Mouse (Mus musculus): ENCODE data around the gene Nrsn2.
A peak's percentile ranks its signal among the peaks of the same experiment; 100 is the strongest.

Nrsn2 gene

GRCm38 (mm10) chr2:152343329-152344213 is 32.9 kb downstream of the Nrsn2 start, which contains the start of gene Trib3:
Gene Trib3, minus strand, starts transcription at chr2:152344032.
- DNase-seq (ENCODE audit: low spot score in 2 of 2) = peak; percentile 64 to 90

- no peak for DNase-seq (ENCODE audit: low spot score in 2 of 2)
Measured at GRCm38 (mm10) chr2:152339631-152340179, 36.7 kb downstream of the Nrsn2 start.

DNA sequence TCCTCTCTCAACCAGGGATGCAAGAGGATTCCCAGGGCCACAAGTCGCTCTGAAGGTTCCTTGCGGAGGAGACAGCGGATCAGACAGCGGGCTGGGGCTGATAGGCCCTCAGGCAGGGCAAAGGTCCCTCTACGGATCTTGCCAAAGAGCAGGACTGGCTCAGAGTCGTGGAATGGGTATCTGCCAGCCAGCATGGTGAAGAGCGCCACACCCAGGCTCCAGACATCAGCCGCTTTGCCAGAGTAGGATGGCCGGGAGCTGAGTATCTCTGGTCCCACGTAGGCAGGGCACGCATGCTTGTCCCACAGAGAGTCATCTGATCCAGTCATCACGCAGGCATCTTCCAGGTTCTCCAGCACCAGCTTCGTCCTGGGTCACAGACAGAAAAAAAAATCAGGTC is 38.1 kb downstream of the Nrsn2 start:
- DNase-seq (ENCODE audit: low spot score in 2 of 2) = no peak

GRCm38 (mm10) chr2:152337591-152338212 is 38.7 kb downstream of the Nrsn2 start:
- no peak for DNase-seq (ENCODE audit: low spot score in 2 of 2)

DNA sequence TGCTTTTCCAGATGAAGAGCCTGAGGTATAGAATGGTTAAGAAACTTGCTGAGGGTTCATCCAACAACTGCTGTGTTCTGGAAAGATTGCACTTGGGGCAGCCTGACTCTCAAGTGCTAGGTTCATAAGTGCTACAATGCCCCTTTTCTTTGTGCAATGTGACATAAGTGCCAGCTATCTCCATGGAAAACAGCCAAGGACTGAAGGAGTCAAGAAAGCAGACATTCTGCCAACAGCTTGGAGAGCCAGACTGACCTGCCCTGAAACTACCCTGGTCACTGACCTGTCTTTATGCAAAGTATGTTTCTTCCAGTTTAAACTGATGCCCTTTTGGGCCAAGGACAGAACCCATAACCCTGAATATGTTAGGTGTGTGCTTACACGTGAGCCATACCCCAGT is 39.6 kb downstream of the Nrsn2 start:
- DNase-seq (ENCODE audit: low spot score in 2 of 2) = no peak

GRCm38 (mm10) chr2:152335289-152335820 is 41.1 kb downstream of the Nrsn2 start:
- no peak for DNase-seq (ENCODE audit: low spot score in 2 of 2)

- DNase-seq (ENCODE audit: low spot score in 2 of 2) = no peak
Measured at GRCm38 (mm10) chr2:152333345-152334006, 43.0 kb downstream of the Nrsn2 start.

- peak; percentile 88 to 93 for DNase-seq (ENCODE audit: low spot score in 2 of 2)
Measured at GRCm38 (mm10) chr2:152332101-152332825, 44.2 kb downstream of the Nrsn2 start, which contains the start of gene Rbck1. Gene Rbck1, minus strand, starts transcription at chr2:152332653.

- DNase-seq (ENCODE audit: low spot score in 2 of 2) = peak; percentile 24 to 54
Measured at GRCm38 (mm10) chr2:152330858-152331423, 45.5 kb downstream of the Nrsn2 start.

- DNase-seq (ENCODE audit: low spot score in 2 of 2) = no peak
Measured at GRCm38 (mm10) chr2:152327980-152328379, 48.5 kb downstream of the Nrsn2 start.

DNA sequence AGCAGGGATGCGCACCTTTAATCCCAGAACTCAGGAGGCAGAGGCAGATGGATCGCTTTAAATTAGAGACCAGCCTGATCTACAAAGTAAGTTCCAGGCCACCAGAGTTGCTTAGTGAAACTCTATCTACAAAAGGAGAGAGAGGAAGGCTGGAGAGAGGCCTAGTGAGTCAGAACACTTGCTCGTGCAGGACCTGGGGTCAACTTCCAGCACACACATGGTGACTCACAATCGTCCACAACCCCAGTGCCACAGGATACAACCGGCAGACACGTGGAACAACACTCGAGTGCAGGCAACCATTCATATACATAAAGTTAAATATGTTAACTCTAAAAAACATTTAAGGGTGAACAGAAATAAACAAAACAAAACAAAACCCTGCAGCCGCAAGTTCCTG is 49.8 kb downstream of the Nrsn2 start:
- DNase-seq (ENCODE audit: low spot score in 2 of 2) = no peak

DNA sequence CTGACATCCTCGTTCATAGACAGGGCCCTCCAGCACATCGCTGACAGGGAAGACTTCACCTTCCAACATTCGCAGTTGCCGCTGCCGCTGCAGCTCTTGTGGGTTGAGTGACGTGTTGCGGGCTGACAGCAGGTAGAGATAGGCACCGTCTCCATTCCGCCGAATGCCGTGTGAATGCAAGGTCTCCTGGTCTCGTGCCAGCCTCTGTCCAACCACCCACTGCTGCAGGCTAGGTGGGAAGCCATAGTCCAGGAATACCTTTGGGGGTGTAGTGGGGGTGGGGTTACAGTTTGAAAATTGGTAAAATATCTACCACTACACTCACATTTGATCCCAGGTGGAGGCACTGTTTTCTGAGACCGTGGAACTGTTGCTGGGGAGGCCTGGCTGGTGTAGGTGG is 50.3 kb downstream of the Nrsn2 start:
- no peak for DNase-seq (ENCODE audit: low spot score in 2 of 2)

DNA sequence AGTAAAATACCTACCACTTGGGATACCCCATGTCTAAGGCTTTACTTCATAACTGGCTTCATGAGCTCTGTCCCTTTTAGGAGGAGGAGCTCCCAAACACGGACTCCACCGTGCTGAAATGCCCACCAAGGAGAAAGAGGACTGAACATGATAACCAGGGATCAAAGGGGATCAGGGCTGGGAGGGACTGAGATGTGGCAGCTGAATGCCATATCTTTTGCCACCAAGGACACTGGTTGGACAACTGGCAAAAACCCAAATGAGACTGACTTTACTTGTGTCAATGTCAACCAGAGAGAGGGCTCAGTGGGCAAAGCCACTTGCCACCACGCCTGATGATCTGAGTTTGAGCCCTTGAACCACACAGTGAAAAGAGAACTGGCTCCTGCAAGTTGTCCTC is 51.6 kb downstream of the Nrsn2 start:
- no peak for DNase-seq (ENCODE audit: low spot score in 2 of 2)

- no peak for DNase-seq (ENCODE audit: low spot score in 2 of 2)
Measured at GRCm38 (mm10) chr2:152323971-152324370, 52.5 kb downstream of the Nrsn2 start.

DNA sequence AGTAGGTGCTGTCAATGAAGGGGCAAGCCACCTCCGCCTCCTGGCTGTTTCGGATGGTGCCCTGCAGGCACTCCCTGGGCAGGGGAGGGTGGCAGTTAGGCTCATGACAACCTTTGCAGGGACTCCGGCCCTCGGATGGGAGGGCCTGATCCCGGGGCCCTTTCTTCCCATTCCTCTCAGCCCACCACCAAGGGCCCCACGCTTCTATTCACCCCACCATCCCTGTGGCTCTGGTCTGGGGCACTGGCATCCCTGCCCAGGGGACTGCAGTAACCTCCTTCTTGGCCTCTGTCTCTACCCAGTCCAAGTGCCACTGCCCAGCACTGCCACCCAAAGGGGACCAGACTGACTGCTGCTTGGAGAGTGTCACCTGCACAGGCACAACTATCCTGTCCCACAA is 54.2 kb downstream of the Nrsn2 start:
- no peak for DNase-seq (ENCODE audit: low spot score in 2 of 2)

- no peak for DNase-seq (ENCODE audit: low spot score in 2 of 2)
Measured at GRCm38 (mm10) chr2:152321558-152321957, 54.9 kb downstream of the Nrsn2 start.
